Mouse (Mus musculus) liver, embryonic 15.5 days (tissue): ENCODE results near the gene Btnl9. TPM values are rescaled to one million over a fixed set of nuclear protein-coding genes. Genes with fewer than 3 reads are reported as not detected.

Experiments
- ATAC-seq: fragments of 200-750 bp; cut with Nextera tagmentation; 2 replicates; pipeline ENCODE4 v1.8.0; 2017; ENCODE audit warnings: moderate number of reproducible peaks, mild to moderate bottlenecking, moderate library complexity; ENCODE audit not compliant: insufficient read depth
- H3K27ac ChIP-seq: fragments of 300-500 bp; sonication (generic); replicated peaks from 2 replicates; pipeline ENCODE4 v1.5.1; 2015; ENCODE audit warnings: mild to moderate bottlenecking, inconsistent platforms
- H3K27me3 ChIP-seq: fragments of 300-500 bp; sonication (generic); 2 replicates; pipeline ENCODE4 v1.6.1; 2015; ENCODE audit warnings: mild to moderate bottlenecking, inconsistent platforms
- H3K36me3 ChIP-seq: fragments of 300-500 bp; sonication (generic); replicated peaks from 2 replicates; pipeline ENCODE4 v1.6.1; 2015; ENCODE audit warnings: moderate library complexity, mild to moderate bottlenecking, inconsistent platforms
- H3K4me1 ChIP-seq: fragments of 300-500 bp; sonication (generic); replicated peaks from 2 replicates; pipeline ENCODE4 v1.6.1; 2015; ENCODE audit warnings: inconsistent platforms
- H3K4me2 ChIP-seq: fragments of 300-500 bp; sonication (generic); 2 replicates; pipeline ENCODE4 v1.6.1; 2015; ENCODE audit warnings: moderate library complexity, mild to moderate bottlenecking, inconsistent platforms
- H3K4me3 ChIP-seq: fragments of 300-500 bp; sonication (generic); replicated peaks from 2 replicates; pipeline ENCODE4 v1.5.1; 2015; ENCODE audit warnings: mild to moderate bottlenecking, inconsistent platforms
- H3K9ac ChIP-seq: fragments of 300-500 bp; sonication (generic); 2 replicates; pipeline ENCODE4 v1.6.1; 2015; ENCODE audit warnings: moderate library complexity, mild to moderate bottlenecking, inconsistent platforms
- H3K9me3 ChIP-seq: fragments of 300-500 bp; sonication (generic); replicated peaks from 2 replicates; pipeline ENCODE4 v1.6.1; 2016; ENCODE audit warnings: inconsistent platforms
- WGBS: fragments of 180-500 bp; shearing (Covaris S2); methylation state at CpG from one replicate; pipeline ENCODE4 v1.1.7; 2015; ENCODE audit warnings: mixed read lengths; ENCODE audit not compliant: insufficient replicate concordance; 5-methylcytosine and 5-hydroxymethylcytosine counted together
- polyA plus RNA-seq: library from polyadenylated mRNA; unstranded; fragments of >200 nt; fragmentation: Nextera tagmentation; extraction: Ambion mirVana; gene quantifications from 2 replicates; pipeline ENCODE4 v1.2.1, GENCODE M21; 2015

Btnl9 gene
- polyA plus RNA-seq, result 0.76 and 1.6 TPM in 2 replicates

DNA sequence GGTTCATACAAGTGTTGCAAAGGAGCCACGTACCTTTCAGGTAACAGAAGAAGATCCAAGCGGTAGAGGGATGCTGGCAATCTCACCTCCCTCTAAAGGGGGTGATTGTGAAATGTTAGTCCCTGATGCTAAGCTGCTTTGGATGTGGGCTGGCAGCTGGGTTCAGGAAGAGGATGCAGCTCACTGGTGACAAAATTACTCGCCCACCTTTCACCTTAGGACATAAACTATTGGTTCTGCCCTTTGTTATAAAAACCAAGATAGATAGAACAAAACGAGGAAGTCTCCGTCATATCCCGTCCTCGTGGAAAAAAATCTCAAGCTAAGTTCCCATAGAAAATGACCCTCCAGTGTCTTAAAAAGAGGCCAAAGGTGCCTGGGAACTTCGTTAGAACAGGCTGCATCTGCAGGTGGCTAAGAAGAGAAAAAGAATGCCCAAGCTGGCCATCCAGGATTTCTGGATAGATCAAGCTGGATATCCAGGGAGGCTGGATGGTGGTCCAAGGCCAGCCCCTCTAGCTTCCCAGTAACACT lies at the start of gene Btnl9:
Btnl9 (minus strand) TSS at position 205 of the 534 bp plus-strand sequence.
- no peaks in the 10 kb centered on the region for H3K27me3 ChIP-seq
- no peaks in the 10 kb centered on the region for H3K9me3 ChIP-seq
- no peaks in the 10 kb centered on the region for H3K36me3 ChIP-seq
- no peak within 1 kb of the TSS for H3K9ac ChIP-seq
- ATAC-seq, result no peak
- no peak within 1 kb of the TSS for H3K4me3 ChIP-seq
- no peaks in the 10 kb centered on the region for H3K4me1 ChIP-seq
- no peak within 1 kb of the TSS for H3K27ac ChIP-seq
- no peak within 1 kb of the TSS for H3K4me2 ChIP-seq
- WGBS, result 39% methylated on average over 8 of the region's 8 CpGs

DNA sequence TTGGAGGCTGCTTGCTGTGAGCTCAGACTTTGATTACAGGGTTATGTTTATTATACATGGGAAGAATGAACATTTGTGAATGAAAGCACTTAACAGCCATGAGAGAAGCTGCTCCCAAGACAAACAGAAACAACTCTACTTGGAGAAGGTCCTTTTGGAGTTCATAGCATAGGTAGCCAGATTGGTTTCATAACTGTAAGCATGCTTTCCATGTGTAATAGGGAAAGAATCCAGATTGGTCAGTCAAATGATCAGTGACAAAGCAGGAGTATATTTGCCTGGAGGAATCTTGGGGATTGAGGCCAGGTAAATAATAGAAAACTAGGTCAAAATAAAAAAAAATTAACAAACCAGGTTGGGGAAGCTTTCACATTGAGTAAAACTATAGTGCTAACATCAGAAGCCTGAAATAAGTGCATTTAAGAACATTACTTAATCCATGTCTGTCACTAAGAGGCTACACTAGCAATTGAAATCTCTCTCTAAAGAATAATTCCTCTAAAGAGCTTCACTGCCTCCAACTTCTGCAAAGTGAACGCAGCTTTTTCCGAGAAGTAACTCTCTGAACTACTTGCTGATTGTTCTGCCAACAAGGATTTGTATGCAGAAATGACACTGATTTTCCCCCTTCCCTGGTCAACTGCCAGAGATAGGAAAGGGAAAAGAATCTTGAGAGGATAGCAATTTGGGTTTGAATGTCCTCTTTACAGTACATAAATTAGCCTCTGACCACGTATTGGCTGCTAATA lies 48.7 kb upstream of the Btnl9 start:
- no peaks in the 10 kb centered on the region for H3K36me3 ChIP-seq
- no peaks in the 10 kb centered on the region for H3K9me3 ChIP-seq
- 51% methylated on average over 3 of the region's 3 CpGs for WGBS
- no peak for ATAC-seq
- H3K9ac ChIP-seq, result no peak overlapping the region
- H3K27me3 ChIP-seq, result no peaks in the 10 kb centered on the region
- H3K27ac ChIP-seq, result no peak overlapping the region
- peaks cover 4% of the 10 kb centered on the region; the same call in 1 of the 2 replicates for H3K4me1 ChIP-seq
- no peak overlapping the region for H3K4me2 ChIP-seq
- H3K4me3 ChIP-seq, result no peak overlapping the region

DNA sequence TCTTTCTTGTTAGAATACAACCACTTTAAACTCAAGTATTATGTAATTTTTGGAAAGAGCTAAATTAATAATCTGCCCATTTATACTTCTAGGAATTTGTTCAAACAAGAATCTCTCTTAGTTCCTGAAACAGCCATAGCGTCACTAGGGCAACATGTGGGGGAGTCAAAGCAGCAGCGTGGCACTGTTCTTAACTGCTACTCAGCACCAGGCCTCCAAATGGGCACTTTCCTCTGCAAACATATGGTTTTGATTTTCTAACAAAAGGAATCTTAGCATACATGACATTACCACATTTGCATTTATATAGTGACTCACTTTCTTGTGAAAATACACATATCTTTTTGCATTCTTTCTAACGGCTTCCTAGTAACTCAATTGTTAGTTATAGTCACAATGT lies 45.8 kb upstream of the Btnl9 start:
- 66% methylated on average over 3 of the region's 3 CpGs for WGBS
- Histone ChIP-seq H3K4me3 (no peak overlapping the region), H3K9me3 (no peaks in the 10 kb centered on the region), H3K36me3 (no peaks in the 10 kb centered on the region), H3K4me2 (no peak overlapping the region), H3K4me1 (no peaks in the 10 kb centered on the region), H3K27ac (no peak overlapping the region), H3K9ac (no peak overlapping the region), H3K27me3 (no peaks in the 10 kb centered on the region)
- no peak for ATAC-seq

DNA sequence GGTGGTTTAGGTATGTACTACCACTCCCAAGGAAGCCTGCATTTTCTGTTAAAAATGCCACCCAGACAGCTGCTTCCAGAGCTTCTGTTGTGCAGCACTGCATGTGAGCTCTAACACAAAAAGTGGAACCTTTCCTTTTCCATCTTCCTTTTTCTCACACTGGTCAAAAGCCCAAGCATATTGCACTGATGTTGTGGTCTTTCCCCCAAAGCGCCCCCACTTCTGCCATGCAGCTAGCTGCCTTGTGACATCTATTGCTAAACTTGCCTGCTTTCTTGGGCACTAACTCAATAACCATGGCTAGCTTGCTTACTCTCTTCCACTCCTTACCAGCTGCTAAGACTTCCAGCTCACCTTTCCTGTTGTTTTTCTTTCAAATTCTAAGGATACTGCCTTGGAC lies 37.5 kb upstream of the Btnl9 start:
- WGBS, result 30% methylated on average over 1 of the region's 1 CpGs
- no peak overlapping the region for H3K9ac ChIP-seq
- no peaks in the 10 kb centered on the region for H3K9me3 ChIP-seq
- H3K36me3 ChIP-seq, result no peaks in the 10 kb centered on the region
- H3K4me3 ChIP-seq, result no peak overlapping the region
- no peak overlapping the region for H3K27ac ChIP-seq
- no peak for ATAC-seq
- 0 out of 2 replicates have a peak, but pooled peaks cover 3% of the 10 kb centered on the region for H3K4me1 ChIP-seq
- H3K27me3 ChIP-seq, result no peaks in the 10 kb centered on the region
- H3K4me2 ChIP-seq, result no peak overlapping the region

DNA sequence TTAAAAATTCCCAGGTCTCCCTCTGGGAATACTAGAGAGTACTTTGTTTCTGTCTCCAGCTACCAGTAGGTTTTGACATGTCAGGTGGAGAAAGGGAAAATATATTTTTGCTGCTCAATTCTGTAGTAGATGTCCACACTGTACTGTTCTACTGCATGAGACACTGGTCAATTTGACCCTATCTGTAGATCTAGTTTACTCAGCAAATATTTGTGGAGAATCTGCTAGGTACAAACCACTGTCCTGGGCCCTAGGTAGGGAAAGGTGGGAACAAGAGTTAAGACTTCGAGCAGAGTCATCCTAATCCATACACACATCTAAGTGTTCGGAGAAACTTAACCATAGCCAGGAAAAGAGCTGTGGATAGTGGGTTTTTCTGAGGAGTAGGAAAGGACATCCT lies 32.3 kb upstream of the Btnl9 start:
- WGBS, result 76% methylated on average over 2 of the region's 2 CpGs
- Histone ChIP-seq H3K4me1 (0 out of 2 replicates have a peak, but pooled peaks cover 3% of the 10 kb centered on the region), H3K27me3 (no peaks in the 10 kb centered on the region), H3K9me3 (no peaks in the 10 kb centered on the region), H3K4me3 (no peak overlapping the region), H3K4me2 (no peak overlapping the region), H3K27ac (no peak overlapping the region), H3K9ac (no peak overlapping the region), H3K36me3 (peaks cover 33% of the 10 kb centered on the region)
- peak; percentile 51; the same call in 1 of the 2 replicates for ATAC-seq

DNA sequence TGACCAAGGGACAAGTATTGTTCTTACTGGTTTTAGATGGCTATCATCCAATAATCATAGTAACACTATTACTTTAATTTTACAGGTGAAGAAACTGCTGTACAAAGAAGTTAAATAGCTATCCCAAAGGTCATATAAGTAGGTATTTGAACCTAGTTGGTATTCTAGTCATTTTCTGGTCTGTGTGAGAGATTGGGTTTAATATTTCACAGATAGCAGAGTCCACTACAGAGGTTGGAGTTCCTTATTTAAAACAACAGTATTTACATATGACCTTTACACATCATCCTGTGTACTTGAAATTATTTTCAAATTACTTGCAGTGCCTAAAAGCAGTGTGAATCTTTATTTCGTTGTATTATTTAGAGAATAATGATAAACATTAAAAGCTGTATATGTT lies 26.5 kb upstream of the Btnl9 start:
- peaks cover 27% of the 10 kb centered on the region for H3K4me1 ChIP-seq
- no peak overlapping the region for H3K4me2 ChIP-seq
- no peak overlapping the region for H3K9ac ChIP-seq
- no peak overlapping the region for H3K27ac ChIP-seq
- 87% methylated on average over 1 of the region's 1 CpGs for WGBS
- H3K4me3 ChIP-seq, result no peak overlapping the region
- no peak for ATAC-seq
- H3K27me3 ChIP-seq, result no peaks in the 10 kb centered on the region
- H3K36me3 ChIP-seq, result peaks cover 39% of the 10 kb centered on the region
- no peaks in the 10 kb centered on the region for H3K9me3 ChIP-seq

DNA sequence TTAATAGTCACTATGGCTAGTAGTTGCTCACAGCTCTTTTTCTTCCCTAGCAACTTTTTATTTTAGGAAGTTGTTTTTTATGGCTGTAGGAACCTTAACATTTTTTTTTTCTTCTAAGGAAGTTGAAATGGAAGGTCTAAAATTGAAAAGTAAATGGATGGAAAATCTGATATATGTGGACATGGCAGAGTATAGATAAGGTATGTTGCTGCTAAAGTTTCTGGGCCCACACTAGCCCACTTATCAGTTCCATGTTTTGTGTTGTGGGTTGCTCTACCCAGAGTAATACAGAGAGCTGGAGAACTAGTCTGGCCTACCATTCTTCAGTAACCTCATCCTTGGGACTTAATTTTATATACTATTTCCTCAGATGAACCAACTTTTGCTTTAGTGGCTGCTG lies 25.6 kb upstream of the Btnl9 start:
- ATAC-seq, result peak; percentile 81
- no peaks in the 10 kb centered on the region for H3K9me3 ChIP-seq
- no peak overlapping the region for H3K4me3 ChIP-seq
- H3K4me2 ChIP-seq, result peak overlapping the region; percentile 32
- peaks cover 34% of the 10 kb centered on the region for H3K4me1 ChIP-seq
- no peaks in the 10 kb centered on the region for H3K27me3 ChIP-seq
- no peak overlapping the region for H3K27ac ChIP-seq
- 0 out of 2 replicates have a peak overlapping the region, but pooled peaks have one; percentile 23 for H3K9ac ChIP-seq
- H3K36me3 ChIP-seq, result peaks cover 39% of the 10 kb centered on the region

DNA sequence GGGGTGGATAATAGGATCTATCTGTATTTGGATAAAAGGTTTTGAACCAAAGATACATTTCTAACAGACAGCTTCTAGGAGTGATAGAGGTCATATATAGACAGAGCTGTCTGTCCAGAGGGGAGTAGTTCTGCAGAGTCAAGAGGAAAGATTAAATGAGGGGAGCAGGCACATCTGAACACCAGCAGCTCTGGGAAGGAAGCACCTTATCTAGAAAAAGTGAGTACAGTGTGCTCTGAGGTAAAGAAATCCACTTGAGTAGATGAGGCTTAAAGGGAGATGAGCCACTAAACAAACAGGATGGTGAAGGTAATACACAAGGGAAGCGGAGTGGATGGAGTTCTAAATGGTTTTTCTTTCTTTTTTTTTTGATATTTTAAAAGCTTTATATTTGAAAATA lies 20.5 kb upstream of the Btnl9 start:
- no peak for ATAC-seq
- H3K4me1 ChIP-seq, result peaks cover 63% of the 10 kb centered on the region
- no peak overlapping the region for H3K4me3 ChIP-seq
- H3K36me3 ChIP-seq, result 0 out of 2 replicates have a peak, but pooled peaks cover 9% of the 10 kb centered on the region
- WGBS, result 78% methylated on average over 1 of the region's 1 CpGs
- H3K27ac ChIP-seq, result peak overlapping the region; percentile 15; the same call in 1 of the 2 replicates
- no peak overlapping the region for H3K9ac ChIP-seq
- no peaks in the 10 kb centered on the region for H3K9me3 ChIP-seq
- H3K27me3 ChIP-seq, result no peaks in the 10 kb centered on the region
- peak overlapping the region; percentile 13; the same call in 1 of the 2 replicates for H3K4me2 ChIP-seq

DNA sequence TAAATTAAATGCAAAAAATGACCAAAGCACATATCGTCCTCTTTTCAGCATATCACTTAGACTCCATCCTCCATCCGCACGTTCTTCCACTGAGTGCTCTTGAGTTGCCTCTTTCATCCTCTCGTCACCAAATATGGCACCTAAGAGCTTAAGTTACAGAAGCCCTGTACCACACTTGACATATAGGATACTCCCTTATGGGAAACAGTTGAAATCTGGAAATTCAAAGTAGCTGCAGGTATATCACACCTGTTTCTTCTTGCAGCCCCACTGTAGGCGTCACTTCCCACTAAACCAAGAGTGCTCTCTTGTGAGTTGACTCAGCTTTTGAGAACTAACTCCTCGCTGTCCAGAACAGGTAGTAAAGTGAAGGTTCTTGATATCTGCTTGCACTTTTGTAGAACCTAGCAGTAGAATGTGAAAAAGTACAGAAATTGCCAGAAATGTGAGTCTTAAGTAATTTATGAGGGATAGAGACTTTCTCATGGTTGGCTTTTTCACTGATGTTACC lies 18.2 kb upstream of the Btnl9 start:
- ATAC-seq, result no peak
- Histone ChIP-seq H3K4me1 (peaks cover 55% of the 10 kb centered on the region), H3K36me3 (0 out of 2 replicates have a peak, but pooled peaks cover 9% of the 10 kb centered on the region), H3K9ac (no peak overlapping the region), H3K27ac (0 out of 2 replicates have a peak overlapping the region, but pooled peaks have one; percentile 21), H3K4me2 (peak overlapping the region; percentile 92), H3K27me3 (no peaks in the 10 kb centered on the region), H3K9me3 (no peaks in the 10 kb centered on the region), H3K4me3 (peak overlapping the region; percentile 5; the same call in 1 of the 2 replicates)
- 80% methylated on average over 6 of the region's 6 CpGs for WGBS

DNA sequence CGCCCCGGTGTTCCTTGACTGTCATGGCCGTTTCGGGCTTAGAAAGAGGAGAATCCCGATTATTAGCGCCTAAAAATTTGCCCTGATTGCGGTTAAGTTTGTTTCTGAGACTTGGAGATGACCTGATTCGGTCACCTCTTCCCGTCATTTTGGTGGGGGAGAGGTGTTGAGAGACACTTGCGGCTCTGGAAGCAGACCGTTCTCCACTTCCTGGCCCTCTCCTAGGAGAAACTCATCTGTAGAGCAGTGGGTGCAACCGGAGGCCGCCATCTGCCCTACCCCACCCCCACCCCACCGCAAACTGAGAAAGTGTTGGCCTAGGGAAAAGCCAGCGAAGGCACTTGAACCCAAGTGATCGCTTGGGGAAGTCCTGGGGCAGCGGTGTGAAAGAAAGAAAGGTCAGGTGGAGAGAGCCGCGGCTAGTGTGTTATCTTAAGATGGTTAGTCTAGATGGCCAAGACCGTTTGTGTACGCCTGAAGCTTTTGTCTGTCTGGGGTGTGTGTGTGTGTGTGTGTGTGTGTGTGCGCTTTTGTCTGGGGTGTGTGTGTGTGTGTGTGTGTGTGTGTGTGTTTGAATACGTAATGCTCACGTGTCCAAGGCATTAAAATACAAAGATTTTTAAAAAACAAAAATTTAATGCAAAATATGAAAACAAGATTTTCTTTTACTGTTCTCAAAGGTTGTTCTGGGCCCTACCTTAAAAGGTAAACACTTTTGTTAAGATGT lies 17.0 kb upstream of the Btnl9 start:
- H3K4me2 ChIP-seq, result peak overlapping the region; percentile 92
- WGBS, result 0% methylated on average over 24 of the region's 24 CpGs
- H3K27ac ChIP-seq, result peak overlapping the region; percentile 99
- ATAC-seq, result peak; percentile 65
- peak overlapping the region; percentile 88 for H3K4me3 ChIP-seq
- peaks cover 50% of the 10 kb centered on the region for H3K4me1 ChIP-seq
- H3K36me3 ChIP-seq, result 0 out of 2 replicates have a peak, but pooled peaks cover 9% of the 10 kb centered on the region
- H3K27me3 ChIP-seq, result no peaks in the 10 kb centered on the region
- peak overlapping the region; percentile 91 for H3K9ac ChIP-seq
- no peaks in the 10 kb centered on the region for H3K9me3 ChIP-seq
